In the genomic region with DNA sequence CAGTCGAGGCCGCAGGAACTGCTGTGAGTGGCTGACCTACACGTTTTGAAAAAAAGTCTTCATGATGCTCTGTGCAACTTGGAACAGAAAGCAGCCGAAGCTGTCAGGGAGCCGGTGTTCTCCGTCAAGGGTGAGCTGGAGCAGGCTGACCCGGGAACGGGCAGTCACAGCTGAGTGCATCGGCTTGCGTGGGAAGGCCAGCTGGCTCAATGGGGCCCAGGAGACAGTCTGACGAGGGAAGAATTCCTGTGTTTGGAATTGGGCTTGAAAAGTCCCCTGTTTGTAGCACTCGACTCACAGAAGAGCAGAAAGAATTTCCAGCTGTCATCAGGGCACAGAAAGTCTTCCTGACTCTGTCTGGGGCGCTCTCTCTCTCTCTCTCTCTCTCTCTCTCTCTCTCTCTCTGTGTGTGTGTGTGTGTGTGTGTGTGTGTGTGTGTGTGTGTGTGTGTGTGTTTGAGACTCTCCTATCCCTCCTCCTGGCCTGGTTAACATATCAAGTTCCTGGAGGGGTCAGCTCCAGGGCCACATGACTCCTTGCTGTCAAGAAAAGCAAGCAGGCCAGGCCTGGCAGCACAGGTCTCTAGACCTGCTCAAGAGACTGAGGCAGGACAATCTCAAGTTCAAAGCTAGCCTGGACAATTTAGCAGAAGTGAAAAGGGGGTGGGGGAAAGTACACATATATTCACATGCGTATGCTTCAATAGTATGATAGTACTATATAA, we compare ENCODE assay signal across 8 mouse cellular contexts.
A peak's percentile ranks its signal among the peaks of the same experiment; 100 is the strongest.
DNase-seq lines count a peak whose midpoint lies in the region; ATAC-seq and TF ChIP-seq lines count a peak whose summit lies in the region.

No protein-coding gene starts in this region.

- H3K36me3 ChIP-seq in forebrain, embryonic 10.5 days (replicated peaks): no peaks in the 10 kb centered on the region
- H3K36me3 ChIP-seq in forebrain, embryonic 14.5 days (ENCODE audit: control insufficient read depth, insufficient read depth, low read length): no peaks in the 10 kb centered on the region
- no peaks in the 10 kb centered on the region for H3K36me3 ChIP-seq in hindbrain, postnatal 0 days (ENCODE audit: insufficient read depth, low read length)
- no peaks in the 10 kb centered on the region for H3K36me3 ChIP-seq in lung, embryonic 16.5 days (ENCODE audit: control insufficient read depth, insufficient read depth, low read length)
- no peaks in the 10 kb centered on the region for H3K36me3 ChIP-seq in testis, adult 2 months (ENCODE audit: control insufficient read depth, insufficient read depth, low read length)

- peak overlapping the region; percentile 73 for H3K27ac ChIP-seq in forebrain, embryonic 10.5 days
- no peak overlapping the region for H3K27ac ChIP-seq in forebrain, embryonic 14.5 days (ENCODE audit: low read depth, low read length)
- H3K27ac ChIP-seq in hindbrain, postnatal 0 days: peak overlapping the region; percentile 26; the same call in 1 of the 2 replicates
- peak overlapping the region; percentile 92 for H3K27ac ChIP-seq in lung, embryonic 16.5 days (ENCODE audit: low read length)
- H3K27ac ChIP-seq in testis, adult 2 months (ENCODE audit: control insufficient read depth, insufficient read depth, low read depth, low read length): peak overlapping the region; percentile 61

- H3K9me3 ChIP-seq in forebrain, embryonic 10.5 days: no peaks in the 10 kb centered on the region
- H3K9me3 ChIP-seq in forebrain, embryonic 14.5 days (replicated peaks; ENCODE audit: control insufficient read depth, low read length): no peaks in the 10 kb centered on the region
- no peaks in the 10 kb centered on the region for H3K9me3 ChIP-seq in hindbrain, postnatal 0 days (ENCODE audit: low read length)
- H3K9me3 ChIP-seq in lung, embryonic 16.5 days (ENCODE audit: control insufficient read depth, low read length): no peaks in the 10 kb centered on the region

- H3K4me2 ChIP-seq in forebrain, embryonic 14.5 days (ENCODE audit: low read length): no peak overlapping the region
- H3K4me2 ChIP-seq in hindbrain, postnatal 0 days (ENCODE audit: low read depth, low read length): no peak overlapping the region
- no peak overlapping the region for H3K4me2 ChIP-seq in lung, embryonic 16.5 days (ENCODE audit: low read depth, low read length)

- 59% methylated on average over 14 of the region's 14 CpGs for WGBS in forebrain, embryonic 10.5 days
- WGBS in forebrain, embryonic 14.5 days: 50% methylated on average over 14 of the region's 14 CpGs
- WGBS in hindbrain, postnatal 0 days: 28% methylated on average over 14 of the region's 14 CpGs
- 27% methylated on average over 14 of the region's 14 CpGs for WGBS in lung, embryonic 16.5 days

- peaks cover 38% of the 10 kb centered on the region for H3K4me1 ChIP-seq in forebrain, embryonic 10.5 days
- H3K4me1 ChIP-seq in forebrain, embryonic 14.5 days (ENCODE audit: control insufficient read depth, insufficient read depth, low read length): peaks cover 2% of the 10 kb centered on the region; the same call in 1 of the 2 replicates
- peaks cover 4% of the 10 kb centered on the region; the same call in 1 of the 2 replicates for H3K4me1 ChIP-seq in hindbrain, postnatal 0 days (ENCODE audit: insufficient read depth, low read length)
- peaks cover 30% of the 10 kb centered on the region for H3K4me1 ChIP-seq in lung, embryonic 16.5 days (replicated peaks; ENCODE audit: control insufficient read depth, insufficient read depth, low read length)
- peaks cover 11% of the 10 kb centered on the region for H3K4me1 ChIP-seq in testis, adult 2 months (ENCODE audit: control insufficient read depth, insufficient read depth, low read length)

- H3K27me3 ChIP-seq in forebrain, embryonic 10.5 days (ENCODE audit: poor library complexity, severe bottlenecking): no peaks in the 10 kb centered on the region; the same call in 1 of the 2 replicates
- H3K27me3 ChIP-seq in forebrain, embryonic 14.5 days (replicated peaks; ENCODE audit: control insufficient read depth, insufficient read depth, low read length): no peaks in the 10 kb centered on the region
- no peaks in the 10 kb centered on the region for H3K27me3 ChIP-seq in hindbrain, postnatal 0 days (ENCODE audit: insufficient read depth, low read length)
- no peaks in the 10 kb centered on the region for H3K27me3 ChIP-seq in lung, embryonic 16.5 days (ENCODE audit: control insufficient read depth, insufficient read depth, low read depth, low read length)
- H3K27me3 ChIP-seq in testis, adult 2 months (ENCODE audit: control insufficient read depth, insufficient read depth, low read length): no peaks in the 10 kb centered on the region

- H3K9ac ChIP-seq in forebrain, embryonic 14.5 days (ENCODE audit: low read length): no peak overlapping the region
- no peak overlapping the region for H3K9ac ChIP-seq in hindbrain, postnatal 0 days (replicated peaks; ENCODE audit: low read length)
- H3K9ac ChIP-seq in lung, embryonic 16.5 days (ENCODE audit: low read length): peak overlapping the region; percentile 17; the same call in 1 of the 2 replicates

- ATAC-seq in forebrain, embryonic 14.5 days: no peak
- 0 out of 2 replicates have a peak, but pooled peaks have one; percentile 49 for ATAC-seq in hindbrain, postnatal 0 days
- ATAC-seq in lung, embryonic 16.5 days (ENCODE audit: low read depth): peak; percentile 87

- no peak for DNase-seq in forebrain, embryonic 10.5 days (ENCODE audit: extremely low spot score, low spot score)
- no peak for DNase-seq in forebrain, embryonic 14.5 days (ENCODE audit: low spot score)
- peak; percentile 88 for DNase-seq in gastrocnemius, postnatal 25 days
- DNase-seq in hindbrain, postnatal 0 days (ENCODE audit: low spot score): peak; percentile 57
- no peak for DNase-seq in right cerebral cortex, postnatal 25 days
- no peak for DNase-seq in frontal cortex, adult 2 months (ENCODE audit: extremely low spot score in 1 of 2, low spot score in 1 of 2)

- TF ChIP-seq POLR2A in testis, adult 2 months (IDR thresholded peaks at IDR 0.05; ENCODE audit: control insufficient read depth, low read depth, low read length): no peak

- no peak for TF ChIP-seq CTCF in hindbrain, postnatal 0 days (IDR thresholded peaks at IDR 0.05; ENCODE audit: low read depth)
- TF ChIP-seq CTCF in testis, adult 2 months (IDR thresholded peaks at IDR 0.05; ENCODE audit: control insufficient read depth, insufficient read depth, insufficient replicate concordance, low read depth, low read length): no peak

- no peak overlapping the region for H3K4me3 ChIP-seq in forebrain, embryonic 10.5 days
- H3K4me3 ChIP-seq in forebrain, embryonic 14.5 days (ENCODE audit: low read depth, low read length): no peak overlapping the region
- no peak overlapping the region for H3K4me3 ChIP-seq in hindbrain, postnatal 0 days (ENCODE audit: low read length)
- no peak overlapping the region for H3K4me3 ChIP-seq in lung, embryonic 16.5 days (ENCODE audit: low read length)
- no peak overlapping the region for H3K4me3 ChIP-seq in testis, adult 2 months (ENCODE audit: control insufficient read depth, low read depth, low read length)

Comparison
In these comparisons a context has a peak if more than half of its experiments do, and no peak if none do; other contexts are left out.
1. DNase-seq: peak in gastrocnemius, postnatal 25 days (single experiment) and hindbrain, postnatal 0 days (single experiment); none in forebrain, embryonic 10.5 days (single experiment), forebrain, embryonic 14.5 days (single experiment), right cerebral cortex, postnatal 25 days (single experiment) and frontal cortex, adult 2 months (0 of 2).